Mouse (Mus musculus) megakaryocyte progenitor cell, adult 5-6 weeks (primary cell): ENCODE measurements around the gene Ndufs1. TPM values are rescaled to one million over a fixed set of nuclear protein-coding genes. Genes with fewer than 3 reads are reported as not detected.
"Not testable (repeated sequence)": the region's sequence is repeated elsewhere in the genome, so short reads cannot be mapped to it uniquely, and the experiment has no call there.

Experiments used
- ATAC-seq: replicated peaks from 2 replicates; pipeline ENCODE4 v1.8.0; 2016; ENCODE audit warnings: mild to moderate bottlenecking, moderate TSS enrichment, inconsistent platforms; ENCODE audit not compliant: poor library complexity
- total RNA-seq, 2 experiments: library from RNA; stranded (forward) in 1 of 2; stranded (reverse) in 1 of 2; fragments of 157-497, 149-512 nt in 1 of 2; fragments of 200-1000 nt in 1 of 2; gene quantifications; 2 replicates each; pipeline versions ENCODE4 v1.2.3 to v1.2.4; 2015 to 2017

Ndufs1 gene
- total RNA-seq, 2 experiments from 2014 or later = 135 to 147 TPM

DNA sequence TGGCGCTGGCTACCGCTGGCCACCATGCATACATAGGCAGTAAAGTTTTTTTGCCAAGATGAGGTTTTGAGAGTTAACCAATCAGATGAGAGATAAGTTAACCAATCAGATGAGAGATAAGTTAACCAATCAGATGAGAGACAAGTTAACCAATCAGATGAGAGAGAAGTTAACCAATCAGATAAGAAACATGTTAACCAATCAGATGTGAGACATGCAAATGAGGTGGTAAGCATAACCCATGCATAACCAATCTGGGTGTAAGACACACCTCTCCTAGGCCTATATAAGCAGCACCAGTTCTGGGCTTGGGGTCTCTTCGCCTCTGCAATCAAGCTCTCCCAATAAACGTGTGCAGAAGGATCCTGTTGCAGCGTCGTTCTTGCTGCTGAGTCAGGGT, 8.8 kb upstream of the Ndufs1 start:
- not testable (repeated sequence) for ATAC-seq

DNA sequence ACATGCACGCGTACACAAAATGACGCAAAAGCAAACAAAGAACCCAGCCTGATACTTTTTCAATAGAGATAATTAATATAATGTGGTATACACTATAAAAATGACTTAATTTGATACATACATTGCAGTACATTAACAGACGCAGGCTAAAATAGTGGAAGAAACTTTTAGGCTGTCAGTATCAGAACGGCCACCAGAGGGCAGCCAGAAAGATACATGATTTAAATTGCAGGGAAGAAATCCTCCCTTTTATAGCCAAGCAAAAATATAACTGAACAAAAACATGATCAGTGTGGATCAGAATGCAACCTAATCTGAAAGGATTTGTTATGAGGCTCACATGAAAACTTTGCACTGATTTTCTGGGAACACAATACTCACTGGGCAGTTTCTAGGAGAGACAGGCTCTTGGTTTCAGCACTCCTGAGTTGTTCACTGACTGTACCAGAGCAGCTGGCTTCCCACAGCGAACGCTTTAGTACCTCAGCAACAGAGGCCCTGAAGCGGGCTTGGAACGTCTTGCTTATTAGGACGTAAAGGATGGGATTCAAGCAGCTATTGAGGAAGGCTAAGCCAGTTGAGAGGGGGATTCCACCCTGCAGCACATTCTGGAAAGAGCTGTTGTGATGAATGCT, 6.1 kb upstream of the Ndufs1 start:
- peak; percentile 29; the same call in 1 of the 2 replicates for ATAC-seq

DNA sequence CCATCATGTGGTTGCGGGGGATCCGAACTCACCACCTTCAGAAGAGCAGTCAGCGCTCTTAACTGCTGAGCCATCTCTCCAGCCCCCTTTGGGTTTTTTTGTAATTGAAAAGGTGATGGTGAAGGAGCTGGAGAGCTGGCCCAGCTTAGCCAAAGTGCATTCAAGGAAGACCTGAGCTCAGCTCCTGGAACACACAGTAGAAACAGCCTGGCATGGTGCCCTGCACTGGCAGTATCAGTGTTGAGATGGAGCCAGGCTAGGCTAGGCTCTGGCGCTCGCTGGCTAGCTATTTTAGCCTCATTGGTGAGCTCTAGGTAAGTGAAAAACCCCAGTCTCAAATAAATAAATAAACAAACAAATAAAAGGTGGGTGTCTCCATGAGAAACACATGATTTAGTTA, 5.6 kb upstream of the Ndufs1 start:
- ATAC-seq = peak; percentile 33

DNA sequence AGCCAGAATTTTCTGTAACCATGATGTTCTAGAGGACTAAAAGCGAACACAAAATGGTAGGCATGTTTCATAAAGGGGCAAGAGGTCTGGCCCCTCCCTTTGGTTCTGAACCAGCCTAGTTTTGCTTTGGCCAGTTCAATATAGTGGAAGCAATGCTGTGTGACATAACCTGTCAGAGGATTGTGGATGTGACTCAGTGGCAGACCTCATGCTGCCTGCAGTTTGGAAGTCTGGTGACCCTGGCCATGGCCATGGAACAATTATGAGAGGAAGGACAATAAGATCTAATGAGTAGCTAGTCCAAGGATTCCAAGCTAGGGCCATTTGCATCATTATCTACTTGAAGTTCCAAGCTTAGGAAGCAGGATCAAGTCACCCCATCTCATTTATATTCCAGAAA, 4.8 kb upstream of the Ndufs1 start:
- ATAC-seq = no peak

DNA sequence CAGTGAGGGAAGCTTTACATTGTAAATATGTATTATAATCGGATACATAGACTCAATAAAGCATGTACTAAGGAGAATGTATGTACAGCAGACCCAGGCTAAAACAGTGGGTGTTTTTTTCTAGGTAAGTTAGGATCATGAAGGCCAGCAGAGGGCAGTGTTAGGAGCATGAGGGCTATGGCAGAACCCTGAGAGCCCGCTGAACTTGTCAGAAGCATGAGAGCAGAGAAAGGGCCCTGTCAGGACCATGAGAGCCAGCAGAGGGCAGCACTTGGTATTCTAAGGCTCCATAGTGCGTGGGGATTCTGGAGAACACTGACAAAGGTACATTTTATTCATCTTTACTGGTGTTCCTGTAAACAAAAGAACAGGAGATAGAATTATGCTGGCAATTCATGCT, 4.4 kb upstream of the Ndufs1 start:
- ATAC-seq = peak; percentile 74

DNA sequence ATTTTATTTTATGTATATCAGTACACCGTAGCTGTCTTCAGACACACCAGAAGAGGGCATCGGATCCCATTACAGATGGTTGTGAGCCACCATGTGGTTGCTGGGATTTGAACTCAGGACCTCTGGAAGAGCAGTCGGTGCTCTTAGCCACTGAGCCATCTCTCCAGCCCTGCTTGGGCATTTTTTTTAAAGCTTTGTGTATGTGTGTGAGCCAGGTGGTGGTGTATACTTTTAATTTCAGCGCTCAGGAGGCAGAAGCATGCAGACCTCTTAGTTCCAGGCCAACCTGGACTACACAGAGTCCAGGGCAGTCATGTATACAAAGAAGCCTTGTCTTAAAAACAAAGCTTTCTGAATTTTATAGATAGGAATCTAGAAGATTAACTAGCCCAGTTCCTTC, 3.9 kb upstream of the Ndufs1 start:
- not testable (repeated sequence) for ATAC-seq

DNA sequence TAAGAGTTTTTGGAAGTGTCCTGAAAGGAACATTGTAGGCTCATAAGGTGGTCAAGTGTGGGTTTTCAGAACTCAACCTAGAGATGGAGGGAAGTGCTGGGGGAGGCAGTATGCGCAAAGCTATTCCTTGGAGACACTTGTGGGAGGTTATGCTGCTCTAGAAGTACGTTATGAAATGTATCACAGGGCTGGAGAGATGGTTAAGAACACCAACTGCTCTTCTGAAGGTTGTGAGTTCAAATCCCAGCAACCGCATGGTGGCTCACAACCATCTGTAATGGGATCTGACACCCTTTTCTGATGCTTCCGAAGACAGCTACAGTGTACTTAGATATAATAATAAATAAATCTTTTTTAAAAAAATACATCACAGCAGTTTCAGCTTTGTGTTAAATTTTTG, 3.5 kb upstream of the Ndufs1 start:
- ATAC-seq = no peak

DNA sequence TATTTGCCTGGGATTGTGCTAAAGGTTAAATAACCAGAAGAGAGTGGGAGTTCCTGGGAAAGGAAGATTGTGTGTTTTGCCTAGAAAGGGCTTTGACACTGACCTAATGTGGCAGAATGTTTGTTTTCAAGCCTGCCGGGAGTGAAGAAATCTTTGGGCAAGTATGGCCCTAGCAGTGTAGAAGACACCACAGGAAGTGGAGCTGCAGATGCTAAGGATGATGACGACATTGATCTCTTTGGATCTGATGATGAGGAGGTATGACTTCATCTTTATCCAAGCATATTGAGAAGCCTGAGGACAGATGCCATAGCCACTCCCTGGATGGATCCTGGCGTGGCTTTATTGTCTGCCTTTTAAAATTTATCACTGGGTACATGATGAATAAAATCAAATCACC, 1.7 kb upstream of the Ndufs1 start:
- ATAC-seq = no peak

DNA sequence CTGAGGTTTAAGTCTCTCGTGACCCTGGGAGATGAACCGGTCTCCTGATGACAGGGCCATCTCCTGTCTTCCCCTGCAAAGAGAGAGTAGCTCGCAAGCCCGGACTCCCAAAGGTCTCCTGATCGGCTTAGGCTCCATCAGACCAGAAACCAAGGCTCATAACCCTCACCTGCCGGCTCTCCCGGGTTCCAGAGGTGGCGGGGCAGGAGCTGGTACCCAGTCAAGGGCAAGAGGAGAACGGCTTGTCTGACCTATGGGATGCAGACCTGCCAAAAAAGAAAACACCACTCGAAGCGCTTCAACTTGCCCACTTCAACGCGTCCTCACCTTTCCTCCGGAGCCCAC, 402 bp downstream of the Ndufs1 start:
- peak; percentile 6 for ATAC-seq

DNA sequence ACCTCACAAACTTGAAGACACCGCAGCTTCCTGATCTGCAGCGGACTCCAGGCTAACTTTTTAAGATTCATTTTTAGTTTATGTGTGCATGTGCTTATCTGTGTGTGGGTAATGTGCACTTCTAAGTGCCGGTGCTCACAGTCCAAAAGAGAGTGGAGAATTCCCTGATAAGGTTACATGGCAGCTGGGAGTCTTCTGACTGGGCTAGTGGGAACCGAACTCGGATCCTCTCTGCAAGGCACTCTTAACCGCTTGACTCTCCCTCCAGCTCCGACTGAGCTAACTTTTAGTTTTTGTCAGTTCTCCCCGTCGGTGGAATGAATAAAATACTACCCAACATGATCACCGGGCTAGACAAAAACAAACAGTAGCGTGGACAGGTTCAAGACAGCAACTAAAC, 780 bp downstream of the Ndufs1 start:
- peak; percentile 8; the same call in 1 of the 2 replicates for ATAC-seq

DNA sequence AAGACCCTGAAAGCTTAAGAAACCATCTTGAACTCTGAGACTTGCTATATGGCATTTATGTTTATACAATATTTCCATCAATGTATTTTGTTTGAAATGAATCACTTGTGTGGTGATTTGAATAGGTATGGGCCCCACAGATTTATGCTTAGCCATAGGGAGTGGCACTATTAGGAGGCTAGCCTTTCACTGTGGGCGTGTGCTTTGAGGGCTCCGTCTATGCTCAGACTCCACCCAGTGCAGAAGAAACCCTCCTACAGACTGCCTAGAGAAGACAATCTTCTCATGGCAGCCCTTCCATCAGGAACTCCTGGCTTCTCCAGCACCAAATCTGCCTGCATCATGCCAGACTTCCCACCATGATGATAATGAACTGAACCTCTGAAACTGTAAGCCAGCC, 8.0 kb downstream of the Ndufs1 start:
- no peak for ATAC-seq

DNA sequence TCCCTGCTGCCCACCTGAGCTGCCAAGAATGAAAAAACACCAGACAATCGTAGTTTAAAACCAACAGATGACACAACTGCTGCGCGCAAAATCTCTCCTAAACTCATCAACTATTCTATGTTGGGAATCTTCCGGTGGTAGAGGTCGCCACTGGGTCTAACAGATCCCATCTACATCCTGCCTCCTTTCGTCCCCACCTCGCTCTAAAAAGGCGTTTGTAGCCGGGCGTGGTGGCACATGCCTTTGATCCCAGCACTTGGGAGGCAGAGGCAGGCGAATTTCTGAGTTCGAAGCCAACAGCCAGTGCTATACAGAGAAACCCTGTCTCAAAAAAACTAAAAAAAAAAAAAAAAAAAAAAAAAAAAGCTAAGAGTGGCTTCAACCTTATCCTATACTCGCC, 36.4 kb downstream of the Ndufs1 start:
- no peak for ATAC-seq

DNA sequence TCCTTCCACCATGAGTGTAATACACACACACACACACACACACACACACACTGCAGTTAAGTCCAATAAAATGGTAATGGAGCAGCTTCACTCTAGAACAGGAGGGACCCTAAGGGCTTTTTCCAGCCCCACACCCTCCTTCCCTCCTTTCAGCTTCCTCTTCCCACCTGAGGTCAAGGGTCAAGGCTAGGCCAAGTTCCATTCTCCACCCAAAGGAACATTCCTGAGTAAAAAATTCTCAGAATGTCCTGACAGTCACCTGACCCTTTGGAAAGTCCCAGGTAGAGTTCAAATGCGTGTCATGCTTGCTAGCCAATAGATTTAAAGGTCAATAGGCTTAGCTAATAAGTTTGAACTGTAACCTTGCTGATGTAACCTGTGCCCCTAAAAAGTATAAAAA, 38.0 kb downstream of the Ndufs1 start:
- ATAC-seq = not testable (repeated sequence)

DNA sequence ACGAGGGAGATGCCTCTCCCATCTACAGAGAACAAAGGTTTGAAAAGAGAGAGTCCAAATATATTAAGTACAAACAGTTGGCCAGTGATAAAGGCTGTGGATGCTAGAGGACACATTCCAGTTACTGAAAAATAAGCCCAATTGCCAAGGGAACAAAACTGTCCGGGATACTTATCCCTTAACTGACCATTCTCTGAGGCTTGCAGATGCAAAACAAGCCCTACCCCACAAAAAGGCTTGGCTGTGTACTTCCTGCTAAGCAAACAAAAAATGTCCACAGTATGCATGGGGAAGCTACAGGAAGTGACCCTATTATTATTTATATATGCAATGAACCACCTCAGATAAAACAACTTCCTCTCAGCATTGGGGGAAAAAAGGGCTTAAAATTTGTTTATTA, 38.7 kb downstream of the Ndufs1 start:
- no peak for ATAC-seq

DNA sequence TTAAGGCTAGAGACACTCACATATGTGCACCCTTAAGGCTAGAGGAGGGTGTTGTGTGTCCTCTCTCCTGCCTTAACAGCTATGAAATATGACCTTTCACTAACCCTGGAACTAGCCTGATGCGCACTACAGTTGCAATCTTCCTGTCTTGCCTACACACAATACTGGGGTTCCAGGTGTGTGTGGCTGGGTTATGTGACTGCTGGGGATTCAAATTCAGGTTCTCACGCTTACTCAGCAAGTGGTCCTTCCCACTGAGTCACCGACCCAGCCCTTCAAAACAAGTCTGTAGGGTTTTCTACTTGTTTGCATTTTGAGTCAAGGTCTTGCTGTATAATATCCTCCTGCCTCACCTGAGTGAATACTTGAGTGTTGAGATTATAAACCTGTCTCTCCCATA, 42.1 kb downstream of the Ndufs1 start:
- ATAC-seq = no peak

DNA sequence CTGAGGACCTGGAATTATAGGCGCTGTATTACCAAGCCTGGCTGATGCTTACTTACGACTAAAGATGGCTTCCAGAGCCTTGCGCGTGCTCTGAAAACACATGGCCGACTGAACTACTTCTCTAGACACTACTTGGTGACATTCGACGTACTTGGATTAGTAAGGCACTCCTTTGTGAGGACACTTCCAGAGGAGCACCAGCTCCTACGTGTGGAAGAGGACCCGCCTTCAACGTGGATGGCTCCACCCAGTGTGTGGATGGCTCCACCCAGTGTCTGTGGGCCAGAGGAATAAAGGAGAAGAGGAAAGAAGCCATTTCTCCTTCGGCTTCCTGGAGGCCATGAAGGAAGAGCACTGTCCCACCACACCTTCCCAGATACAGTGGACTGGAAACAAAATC, 44.9 kb downstream of the Ndufs1 start:
- ATAC-seq = no peak

DNA sequence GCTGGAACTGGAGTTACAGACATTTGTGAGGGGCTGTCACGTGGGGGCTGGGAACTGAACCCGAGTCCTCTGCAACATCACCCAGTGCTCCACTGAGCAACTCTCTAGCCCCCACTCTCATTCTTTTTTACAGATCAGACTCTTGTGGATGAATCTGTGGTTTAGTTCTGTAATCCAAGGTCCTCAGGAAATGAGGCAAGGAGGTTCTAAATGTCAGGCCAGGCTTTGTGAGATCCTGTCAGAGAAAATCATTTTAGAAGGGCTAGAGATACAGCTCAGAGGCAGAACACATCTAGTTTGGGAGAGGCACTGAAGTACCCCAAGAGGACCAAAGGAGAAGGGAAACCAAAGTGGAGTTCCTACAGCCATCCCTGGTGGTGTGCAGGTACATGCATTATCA, 45.8 kb downstream of the Ndufs1 start:
- ATAC-seq = peak; percentile 35

DNA sequence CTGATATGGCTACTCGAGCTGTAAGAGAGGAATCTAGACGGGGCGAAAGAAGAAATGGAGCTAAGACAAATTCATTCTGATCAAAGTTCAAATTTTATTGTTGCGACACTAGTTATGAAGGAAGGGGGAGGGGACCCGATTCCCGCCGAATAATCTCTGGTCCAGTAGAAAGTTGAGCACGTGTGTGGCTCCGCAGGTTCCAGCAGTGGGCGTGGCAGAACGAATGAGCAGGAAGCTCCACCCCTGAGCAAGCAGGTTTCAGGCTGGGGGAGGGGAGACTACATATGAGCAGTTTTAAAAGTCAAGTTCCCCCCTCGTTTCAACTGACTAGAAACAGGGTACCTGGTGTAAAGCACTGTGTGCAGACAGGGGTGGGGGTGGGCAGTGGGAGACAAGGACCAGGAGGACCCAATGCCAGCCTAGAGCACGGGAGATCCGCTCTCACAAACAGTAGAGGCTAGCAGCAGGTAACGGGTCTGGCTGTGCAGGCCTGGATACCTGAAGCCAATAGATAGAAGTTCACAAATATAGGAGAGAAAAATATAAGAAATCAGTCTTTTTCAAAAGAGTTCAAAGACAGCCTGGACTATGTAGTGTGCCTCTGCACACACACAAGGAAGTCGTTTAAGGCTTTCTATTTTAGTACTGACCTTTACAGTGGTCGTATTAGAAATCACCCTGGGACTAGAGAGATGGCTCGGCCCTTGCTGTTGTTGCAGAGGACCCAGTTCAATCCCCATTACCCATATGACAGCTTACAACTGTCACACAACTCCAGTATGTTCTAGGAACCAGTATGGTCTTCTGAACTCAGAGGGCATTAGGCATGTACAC, 46.6 kb downstream of the Ndufs1 start:
- ATAC-seq = peak; percentile 34

DNA sequence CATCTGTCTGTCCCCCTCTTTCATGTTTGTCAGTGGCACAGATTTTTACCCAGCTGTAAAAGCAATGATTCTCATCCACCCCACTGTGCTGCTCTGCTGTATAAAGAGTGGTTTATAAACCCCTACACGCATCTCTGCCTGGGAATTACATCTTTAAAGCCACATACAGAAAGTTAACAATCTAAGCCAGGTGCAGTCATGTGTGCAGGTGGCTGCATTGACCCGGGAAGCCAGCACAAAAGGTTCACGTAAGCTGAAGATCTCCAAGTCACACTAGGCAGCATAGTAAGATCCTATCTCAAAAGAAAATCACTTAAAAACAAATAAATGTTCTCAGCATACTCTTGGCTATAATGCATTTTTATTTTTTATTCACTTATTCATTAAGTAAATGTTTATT, 47.4 kb downstream of the Ndufs1 start:
- ATAC-seq = no peak

DNA sequence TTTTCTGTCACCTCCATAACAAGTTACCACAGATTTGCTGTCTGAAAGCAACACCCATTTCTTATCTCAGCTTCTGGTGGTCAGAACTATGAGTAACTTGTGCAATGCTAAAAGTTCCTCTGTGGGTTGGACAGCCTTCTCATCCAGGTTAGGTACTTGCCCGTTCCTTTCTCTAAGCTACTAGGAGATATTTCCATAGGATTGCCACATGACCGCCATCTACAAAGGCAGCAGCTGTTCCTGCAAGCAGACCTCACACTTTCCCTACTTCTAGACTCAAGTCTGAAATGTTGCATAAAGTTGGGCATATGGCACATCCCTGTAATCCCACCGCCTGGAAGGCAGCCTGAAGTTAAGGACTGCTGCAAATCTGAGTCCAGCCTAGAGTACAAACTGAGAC, 50.4 kb downstream of the Ndufs1 start:
- peak; percentile 41 for ATAC-seq

DNA sequence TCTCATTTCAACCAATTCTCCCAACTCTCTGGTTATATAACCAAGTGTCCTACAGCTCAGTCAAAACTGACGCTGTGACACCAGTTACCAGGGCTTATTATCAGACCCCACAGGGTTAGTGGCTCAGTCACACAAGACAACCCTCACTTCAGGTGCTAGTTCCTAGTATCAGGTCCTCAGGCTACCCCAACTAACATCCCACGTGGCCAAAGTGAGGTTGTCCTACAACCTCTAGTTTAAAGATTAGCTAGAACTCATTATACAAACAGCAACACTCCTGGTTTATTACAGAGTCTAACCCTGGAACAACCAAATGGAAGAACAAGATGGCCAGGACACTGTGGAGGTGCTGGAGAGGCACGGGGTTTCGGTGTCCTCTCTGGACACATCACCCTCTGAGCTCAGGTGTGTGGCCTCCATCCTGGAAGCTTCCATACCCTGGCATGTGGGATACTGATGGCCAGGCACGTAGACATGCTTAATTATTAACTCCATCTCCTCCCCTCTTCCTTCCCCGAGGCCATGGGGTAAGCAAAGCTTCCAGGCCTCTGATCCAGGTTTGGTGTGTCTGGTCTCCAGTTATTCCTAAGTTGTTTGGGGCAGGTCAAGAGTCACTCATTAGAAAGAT, 52.7 kb downstream of the Ndufs1 start:
- ATAC-seq = no peak

DNA sequence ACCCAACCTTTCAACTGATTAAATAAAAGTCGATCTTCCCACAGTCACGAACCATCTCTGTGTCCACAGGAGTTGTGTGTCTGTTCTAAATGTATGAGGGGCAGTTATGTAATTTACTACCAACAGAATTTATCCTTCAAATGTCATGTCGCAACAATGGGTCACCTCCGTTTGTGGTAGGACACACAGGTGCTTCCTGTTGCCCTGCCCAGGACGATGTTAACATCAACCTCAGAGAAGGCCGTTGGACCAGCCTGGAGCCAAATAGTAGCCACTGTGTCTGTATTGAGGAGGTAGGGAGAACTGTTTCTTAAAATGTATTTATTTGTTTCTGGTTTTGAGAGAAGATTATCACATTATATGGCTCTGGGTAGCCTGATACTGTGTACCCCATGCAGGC, 54.6 kb downstream of the Ndufs1 start:
- ATAC-seq = peak; percentile 67
